Mouse (Mus musculus): ENCODE measurements at regions not wholly inside any gene's neighbourhood (a gene's known extent, or its start where the extent isn't known, plus 50 kb on each side); places are given as distances from the start of the nearest gene placed in this dataset.

- no peak for DNase-seq (ENCODE audit: low spot score)
These were observed 1263.7 kb upstream of the A1bg start for GRCm38 (mm10) chr15:62186548-62186947.

- no peak for DNase-seq (ENCODE audit: low spot score)
These were observed 1261.0 kb upstream of the A1bg start for GRCm38 (mm10) chr15:62183803-62184202.

GRCm38 (mm10) chr15:62181454-62181910, 1258.7 kb upstream of the A1bg start:
- DNase-seq (ENCODE audit: low spot score): no peak

GRCm38 (mm10) chr15:62180718-62181117, 1257.9 kb upstream of the A1bg start:
- no peak for DNase-seq (ENCODE audit: low spot score)

- DNase-seq (ENCODE audit: low spot score): no peak
These were observed 1257.0 kb upstream of the A1bg start for GRCm38 (mm10) chr15:62179801-62180200.

- no peak for DNase-seq (ENCODE audit: low spot score)
These were observed 1255.8 kb upstream of the A1bg start for GRCm38 (mm10) chr15:62178568-62178967.

DNA sequence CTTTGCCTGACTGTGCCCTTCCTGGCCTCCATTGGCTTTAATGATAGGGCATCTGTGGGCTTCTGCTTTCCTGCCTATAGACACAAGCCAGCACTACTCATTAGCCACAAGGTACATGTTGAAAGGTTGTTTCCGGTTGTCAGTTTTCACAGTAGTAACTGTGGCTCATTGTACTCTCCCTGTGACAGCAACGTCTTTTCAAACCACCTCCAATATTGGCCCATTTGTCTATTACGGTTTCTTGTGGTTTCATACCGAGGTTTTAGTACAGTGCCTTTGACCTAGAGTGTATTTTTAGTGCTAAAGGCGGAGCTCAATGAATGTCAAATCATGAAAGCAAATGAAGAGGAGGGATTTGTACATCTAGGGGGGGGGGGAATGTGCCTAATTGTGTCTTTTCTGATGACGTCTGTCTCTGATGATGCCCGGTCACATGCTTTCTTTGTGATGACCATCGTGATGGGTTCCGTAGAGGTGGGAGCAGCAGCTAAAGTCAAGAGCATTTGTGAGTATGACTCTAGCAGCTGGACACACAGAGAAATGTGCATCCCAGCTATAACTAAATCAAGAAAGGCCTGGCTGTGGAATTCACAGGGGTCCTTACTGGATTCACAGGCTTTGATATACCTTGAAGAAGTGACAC, 1255.1 kb upstream of the A1bg start:
- DNase-seq (ENCODE audit: low spot score): no peak

DNA sequence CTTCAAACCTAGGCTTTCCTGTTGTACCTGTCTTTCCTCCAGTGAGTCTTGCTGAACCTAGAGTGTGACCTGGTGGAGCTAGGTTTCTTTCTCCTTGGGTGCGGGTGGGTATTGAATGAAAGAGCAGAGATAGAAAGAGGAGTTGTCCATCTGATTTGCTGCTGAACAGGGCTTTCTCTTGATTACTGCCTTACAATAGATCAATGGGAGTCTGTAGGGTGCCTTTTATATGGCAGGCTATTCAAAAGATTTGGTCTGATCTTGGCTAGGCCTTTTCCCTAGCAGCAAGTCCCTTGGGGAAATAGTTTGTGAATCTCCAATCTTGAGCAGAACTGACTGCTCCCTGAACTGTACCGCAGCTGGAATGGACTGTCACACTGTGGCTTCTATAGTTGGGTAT, 1253.3 kb upstream of the A1bg start:
- no peak for DNase-seq (ENCODE audit: low spot score)

DNA sequence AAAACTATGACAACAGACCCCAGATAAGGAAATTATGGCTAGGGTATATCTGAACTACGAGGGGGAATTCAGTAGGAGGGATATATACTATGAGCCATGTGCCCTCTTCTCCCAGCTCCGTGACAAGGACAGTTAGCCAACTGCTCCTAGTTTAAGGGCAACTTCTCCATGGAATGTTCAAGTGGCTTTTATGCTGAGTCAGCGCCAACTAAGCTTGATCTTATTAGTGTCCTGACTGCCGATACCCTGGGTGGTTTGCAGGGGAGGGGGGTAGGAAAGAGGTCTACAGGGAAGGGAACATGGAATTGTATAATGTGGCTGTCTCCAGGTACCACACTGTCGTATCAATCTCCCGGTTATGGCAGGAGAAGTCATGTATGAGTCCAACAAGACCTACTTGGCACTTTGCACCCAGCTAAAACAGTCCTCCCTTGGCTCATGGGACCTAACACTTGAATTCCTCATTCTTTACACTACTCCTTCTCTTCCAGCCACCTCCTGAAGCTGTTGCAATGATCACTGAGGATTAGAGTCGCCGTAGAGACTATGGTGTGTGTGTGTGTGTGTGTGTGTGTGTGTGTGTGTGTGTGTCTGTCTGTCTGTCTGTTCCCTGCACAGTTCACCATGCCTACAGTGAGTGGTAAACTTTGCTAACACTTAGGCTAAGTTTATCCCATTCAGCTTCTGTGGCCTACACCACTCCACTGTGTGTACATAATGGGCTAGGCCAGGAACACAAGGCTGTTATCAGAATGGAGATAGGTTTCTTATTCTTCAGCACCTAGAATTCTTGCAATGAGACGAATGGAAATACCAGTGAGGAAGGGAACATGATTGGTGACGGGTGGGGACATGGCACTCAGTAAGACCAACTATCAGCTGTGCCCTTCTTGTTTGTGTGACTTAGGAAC, 1251.1 kb upstream of the A1bg start:
- DNase-seq (ENCODE audit: low spot score): no peak

DNA sequence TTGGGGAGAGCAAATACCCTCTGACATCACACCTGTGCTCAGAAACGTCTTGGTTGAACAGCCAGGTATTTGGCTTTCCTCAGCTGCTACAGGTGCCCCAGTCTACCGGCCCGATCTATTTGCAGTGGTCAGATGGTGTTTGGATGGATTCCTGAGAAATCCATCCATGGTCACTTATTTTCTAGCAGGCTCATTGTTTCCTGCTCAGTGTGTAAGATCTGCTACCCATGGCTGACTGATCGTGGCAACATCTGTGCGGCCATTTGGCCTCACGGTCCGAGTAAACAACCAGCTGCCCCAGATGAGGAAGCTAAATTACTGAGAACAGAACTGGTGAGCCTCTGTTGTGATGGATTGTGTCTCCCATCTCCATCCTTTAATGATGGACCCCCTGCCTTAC, 1248.8 kb upstream of the A1bg start:
- no peak for DNase-seq (ENCODE audit: low spot score)

GRCm38 (mm10) chr15:62171167-62171566, 1248.4 kb upstream of the A1bg start:
- no peak for DNase-seq (ENCODE audit: low spot score)

- no peak for DNase-seq (ENCODE audit: low spot score)
These were observed 1247.5 kb upstream of the A1bg start for GRCm38 (mm10) chr15:62170337-62170736.

GRCm38 (mm10) chr15:62169591-62170019, 1246.8 kb upstream of the A1bg start:
- DNase-seq (ENCODE audit: low spot score): no peak

GRCm38 (mm10) chr15:62168958-62169590, 1246.3 kb upstream of the A1bg start:
- DNase-seq (ENCODE audit: low spot score): no peak

GRCm38 (mm10) chr15:62168522-62168921, 1245.7 kb upstream of the A1bg start:
- no peak for DNase-seq (ENCODE audit: low spot score)

GRCm38 (mm10) chr15:62166786-62167185, 1244.0 kb upstream of the A1bg start:
- no peak for DNase-seq (ENCODE audit: low spot score)

GRCm38 (mm10) chr15:62165826-62166500, 1243.2 kb upstream of the A1bg start:
- DNase-seq (ENCODE audit: low spot score): no peak

DNA sequence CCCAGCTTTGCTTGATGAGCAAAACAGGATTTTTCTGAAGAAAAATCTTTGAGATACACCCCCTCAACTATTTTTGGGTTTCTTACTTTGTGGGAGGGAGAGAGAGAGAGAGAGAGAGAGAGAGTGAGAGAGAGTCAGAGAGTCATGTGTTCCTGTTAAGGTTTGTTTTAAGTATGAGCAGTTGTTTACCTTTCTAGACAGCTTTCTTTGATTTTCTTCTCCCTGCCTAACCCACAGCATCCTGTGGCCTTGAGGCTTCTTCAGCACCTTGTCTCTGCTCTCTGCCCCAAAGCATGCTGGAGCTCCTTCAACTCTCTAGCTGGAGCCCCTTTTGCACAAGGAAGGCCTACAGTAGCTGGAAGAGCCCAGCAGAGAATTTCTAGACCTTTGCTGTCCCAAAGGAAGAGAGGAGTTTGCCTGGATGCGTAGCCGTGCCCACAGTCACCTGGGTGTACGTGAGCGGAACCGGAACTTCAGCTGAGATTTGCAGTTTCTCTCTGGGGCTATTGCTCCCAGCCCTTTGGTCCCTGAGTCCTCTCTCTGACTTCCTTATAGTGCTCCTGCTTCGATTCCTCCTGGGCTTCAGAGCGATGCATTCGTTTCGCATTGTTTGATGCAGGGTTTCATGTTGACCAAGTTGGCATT, 1242.1 kb upstream of the A1bg start:
- no peak for DNase-seq (ENCODE audit: low spot score)

DNA sequence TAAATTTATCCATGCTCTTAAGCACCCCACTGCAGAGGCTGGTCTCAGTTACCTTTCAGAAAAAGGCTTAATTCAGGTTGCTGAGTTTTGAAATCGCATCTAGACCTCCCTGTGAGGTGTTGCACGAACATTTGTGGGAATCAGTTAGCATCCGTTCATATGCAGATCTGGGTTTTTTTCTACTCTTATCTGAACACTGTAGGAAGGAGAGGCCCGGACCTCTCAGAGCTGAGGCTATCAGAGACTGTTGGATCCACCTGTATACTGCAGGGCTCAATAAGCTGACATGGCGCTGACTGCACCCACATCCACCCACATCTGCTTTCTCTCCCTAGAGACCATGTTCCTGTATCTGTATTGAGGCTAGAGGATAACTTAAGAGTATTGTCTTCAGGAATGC, 1240.4 kb upstream of the A1bg start:
- DNase-seq (ENCODE audit: low spot score): no peak

DNA sequence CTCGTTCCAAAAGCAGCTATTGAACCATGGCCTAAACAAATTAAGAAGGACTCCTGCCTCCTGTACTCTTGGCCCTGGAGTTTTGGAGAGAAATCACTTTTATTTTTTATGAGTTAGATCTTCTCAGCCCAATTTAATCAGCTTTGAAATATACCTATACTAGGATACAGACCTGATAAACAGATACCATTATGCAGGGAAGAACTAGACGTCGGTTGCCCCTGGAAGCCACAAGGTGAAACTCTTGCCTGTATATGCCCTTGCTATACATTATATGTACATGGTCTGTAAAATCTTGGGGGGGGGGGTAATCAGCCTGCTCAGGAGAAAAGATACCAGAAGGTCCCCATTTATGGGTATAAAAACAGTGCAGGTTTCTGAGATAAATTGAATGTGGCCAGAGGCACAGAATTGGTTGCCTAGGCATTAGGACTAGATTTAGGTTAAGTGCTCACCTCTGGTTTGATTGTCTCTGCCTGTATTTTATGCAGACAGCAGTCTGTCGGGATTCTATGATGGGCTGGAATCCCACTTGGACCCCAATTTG, 1239.9 kb upstream of the A1bg start:
- no peak for DNase-seq (ENCODE audit: low spot score)

GRCm38 (mm10) chr15:62161975-62162647, 1239.3 kb upstream of the A1bg start:
- DNase-seq (ENCODE audit: low spot score): no peak
